Mouse (Mus musculus): ENCODE data around the gene Med13l.
"Not testable (repeated sequence)": the region's sequence is repeated elsewhere in the genome, so short reads cannot be mapped to it uniquely, and the experiment has no call there.

Gene Med13l

DNA sequence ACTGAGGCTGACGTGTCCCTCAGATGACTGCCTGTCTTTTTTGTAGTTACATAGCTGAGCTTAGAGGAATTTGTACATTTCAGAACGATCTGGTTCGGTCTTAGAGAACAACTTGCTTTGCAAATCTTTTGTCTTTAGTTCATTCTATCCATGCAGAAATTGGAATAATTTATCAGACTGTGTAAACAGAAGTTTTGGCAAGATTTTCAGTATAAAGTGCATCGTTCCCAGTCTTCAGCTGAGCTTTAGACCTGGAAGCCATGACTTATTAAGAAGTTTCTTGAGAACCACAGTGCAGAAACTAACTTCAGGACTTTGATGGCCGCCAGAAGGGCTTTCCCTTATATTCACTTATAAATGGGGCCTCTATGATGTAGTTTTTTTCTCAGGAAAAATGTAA is 67.2 kb downstream of the Med13l start:
- DNase-seq (ENCODE audit: low read depth, low spot score), result no peak

DNA sequence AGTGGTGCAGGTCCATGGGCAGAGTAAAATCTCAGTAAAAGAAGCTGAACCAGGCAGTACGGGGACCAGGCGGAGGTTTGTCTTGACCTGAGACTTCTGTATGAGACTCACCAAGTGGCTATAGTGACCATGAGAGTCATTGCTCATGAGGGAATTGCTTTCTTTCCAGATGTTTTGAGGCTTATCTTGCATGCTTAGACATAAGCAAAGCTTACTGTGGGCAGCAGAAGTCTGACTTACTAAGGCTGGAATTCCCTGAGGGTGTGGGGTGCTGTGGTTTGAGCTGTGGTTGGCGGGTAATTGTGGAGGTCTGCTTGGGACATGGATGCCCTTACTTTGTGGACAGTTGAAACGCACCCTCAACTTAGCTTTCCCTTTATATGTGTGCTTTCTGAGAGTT is 67.7 kb downstream of the Med13l start:
- no peak for DNase-seq (ENCODE audit: low read depth, low spot score)

- DNase-seq (ENCODE audit: low read depth, low spot score), result no peak
These were observed 71.9 kb downstream of the Med13l start for GRCm38 (mm10) chr5:118632346-118632745.

DNA sequence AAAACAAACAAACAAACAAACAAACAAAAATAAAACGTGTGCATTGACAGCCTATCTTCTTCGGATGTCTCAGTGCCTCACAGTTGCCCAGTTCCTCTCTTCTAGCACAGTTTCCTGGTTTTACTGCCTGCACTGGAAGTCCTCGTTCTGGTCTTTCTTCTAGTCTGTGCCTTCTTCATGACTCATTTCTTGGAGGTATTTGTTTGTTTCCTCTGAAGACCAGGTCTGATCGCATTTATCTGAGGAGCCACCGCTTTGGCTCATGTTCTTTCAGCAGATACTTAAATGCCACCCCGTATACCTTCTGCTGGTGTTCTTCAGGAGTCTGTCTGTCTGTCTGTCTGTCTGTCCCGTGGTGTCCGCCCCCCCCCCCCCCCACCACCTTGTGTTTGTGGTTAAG is 72.6 kb downstream of the Med13l start:
- no peak for DNase-seq (ENCODE audit: low read depth, low spot score)

DNA sequence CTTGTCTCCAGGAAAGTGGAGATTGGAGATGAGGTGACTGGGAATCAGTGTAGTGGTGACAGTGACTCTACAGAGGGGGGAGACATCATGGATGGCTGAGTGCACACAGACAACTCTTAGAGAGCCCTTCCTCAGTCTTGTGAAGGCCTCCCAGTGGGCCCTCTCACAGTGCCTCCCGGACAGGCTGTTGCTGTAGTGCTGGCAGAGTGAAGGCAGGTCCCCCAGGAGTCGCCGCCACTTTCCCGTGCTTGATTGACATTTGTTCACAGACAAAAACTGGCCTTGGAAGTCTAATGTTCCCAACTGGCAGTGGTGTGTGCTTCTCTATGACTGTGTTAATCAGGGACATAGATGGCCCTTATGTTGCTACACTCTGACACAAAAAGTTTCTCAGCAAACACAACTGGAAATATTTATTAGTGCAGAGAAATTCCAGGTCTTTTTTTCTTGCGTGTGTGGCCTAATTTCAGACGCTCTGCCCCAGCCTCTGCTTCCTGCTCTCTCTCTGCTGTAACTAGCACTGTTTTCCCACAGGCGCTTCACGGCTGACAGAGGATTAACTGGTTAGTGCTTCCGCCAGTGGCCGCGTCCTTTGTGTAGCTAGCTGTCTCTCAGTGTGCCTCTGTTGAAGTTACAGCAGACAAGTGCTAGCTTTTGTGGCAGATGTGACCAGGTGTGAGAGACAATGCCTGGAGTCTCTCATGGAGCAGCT is 75.2 kb downstream of the Med13l start:
- no peak for DNase-seq (ENCODE audit: low read depth, low spot score)

GRCm38 (mm10) chr5:118636399-118637369 is 76.2 kb downstream of the Med13l start:
- DNase-seq (ENCODE audit: low read depth, low spot score), result no peak

DNA sequence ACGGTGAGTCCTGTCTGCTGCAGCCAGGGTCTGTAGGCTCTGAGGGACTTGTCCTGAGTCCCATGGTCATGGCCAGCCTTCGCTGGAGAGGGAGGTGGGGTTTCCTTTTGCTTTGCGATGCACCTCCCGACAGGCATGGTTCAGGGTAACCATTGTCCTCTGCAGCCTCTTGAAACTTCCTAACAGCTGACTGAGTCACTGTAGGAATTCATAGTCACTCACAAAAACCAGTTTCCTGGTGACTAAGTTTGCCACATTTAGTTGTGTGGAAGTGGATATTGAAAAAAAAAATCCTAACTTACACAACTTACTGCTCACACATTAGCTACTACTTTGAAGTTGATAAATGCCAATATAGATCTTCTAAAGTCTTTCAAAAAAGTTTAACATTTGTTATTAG is 77.5 kb downstream of the Med13l start:
- DNase-seq (ENCODE audit: low read depth, low spot score), result no peak

DNA sequence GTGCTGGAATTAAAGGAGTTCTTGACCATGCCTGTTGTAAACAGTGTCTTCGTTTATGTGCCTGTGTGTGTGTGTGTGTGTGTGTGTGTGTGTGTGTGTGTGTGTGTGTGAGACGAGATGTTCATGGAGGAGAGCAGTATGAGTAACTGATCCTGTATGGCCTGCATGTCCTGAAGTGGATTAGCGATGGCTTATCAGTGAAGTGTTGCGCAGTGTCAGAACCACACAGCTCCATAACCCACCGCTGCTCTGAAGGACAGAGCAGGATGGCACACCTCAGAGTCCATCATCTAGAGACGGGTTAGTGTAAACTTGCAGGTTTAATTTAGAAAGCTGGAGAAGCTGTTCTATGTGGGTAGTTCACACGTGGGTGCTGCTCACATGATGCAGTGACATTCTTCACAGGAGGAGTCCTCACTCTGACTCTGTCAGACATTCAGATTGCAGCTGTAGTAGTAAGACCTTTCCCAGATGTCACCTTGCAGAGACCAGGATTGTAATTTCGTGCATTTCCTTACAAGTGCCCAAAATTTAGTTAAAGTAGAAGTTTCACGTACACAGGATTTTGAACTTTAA is 78.1 kb downstream of the Med13l start:
- DNase-seq (ENCODE audit: low read depth, low spot score), result no peak

DNA sequence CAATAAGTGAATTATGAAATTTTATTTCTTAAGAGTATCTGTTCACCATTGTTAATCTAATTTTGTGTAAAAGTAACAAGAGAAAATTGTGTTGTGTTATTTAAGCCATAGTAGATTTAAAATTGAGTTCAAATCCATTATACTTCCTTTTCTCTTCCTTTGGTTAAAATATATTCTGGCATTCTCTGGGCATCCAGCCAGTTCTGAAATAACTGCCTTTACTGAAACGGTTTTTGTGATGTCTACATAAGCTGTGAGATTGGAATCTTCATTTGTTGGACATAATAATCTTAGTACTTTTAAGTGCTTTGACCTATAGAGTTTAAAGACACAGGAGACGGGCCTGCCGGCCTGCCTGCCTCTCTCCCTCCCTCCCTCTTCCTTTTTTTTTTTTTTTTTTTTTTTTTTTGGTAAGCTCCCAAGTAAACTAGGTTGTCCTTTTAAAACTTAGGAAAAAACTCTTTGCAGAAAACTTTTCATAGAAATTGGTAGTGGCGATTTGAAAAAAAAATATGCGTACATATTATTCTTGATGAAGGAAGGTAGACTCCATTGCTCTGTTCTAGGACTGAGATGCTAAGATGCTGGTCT is 78.7 kb downstream of the Med13l start:
- DNase-seq (ENCODE audit: low read depth, low spot score), result no peak

- DNase-seq (ENCODE audit: low read depth, low spot score), result no peak
These were observed 83.6 kb downstream of the Med13l start for GRCm38 (mm10) chr5:118644041-118644440.

GRCm38 (mm10) chr5:118644511-118644910 is 84.0 kb downstream of the Med13l start:
- DNase-seq (ENCODE audit: low read depth, low spot score), result no peak

- no peak for DNase-seq (ENCODE audit: low read depth, low spot score)
These were observed 84.8 kb downstream of the Med13l start for GRCm38 (mm10) chr5:118645196-118645805.

GRCm38 (mm10) chr5:118646897-118647296 is 86.4 kb downstream of the Med13l start:
- DNase-seq (ENCODE audit: low read depth, low spot score), result no peak

GRCm38 (mm10) chr5:118647384-118647783 is 86.9 kb downstream of the Med13l start:
- DNase-seq (ENCODE audit: low read depth, low spot score), result no peak

DNA sequence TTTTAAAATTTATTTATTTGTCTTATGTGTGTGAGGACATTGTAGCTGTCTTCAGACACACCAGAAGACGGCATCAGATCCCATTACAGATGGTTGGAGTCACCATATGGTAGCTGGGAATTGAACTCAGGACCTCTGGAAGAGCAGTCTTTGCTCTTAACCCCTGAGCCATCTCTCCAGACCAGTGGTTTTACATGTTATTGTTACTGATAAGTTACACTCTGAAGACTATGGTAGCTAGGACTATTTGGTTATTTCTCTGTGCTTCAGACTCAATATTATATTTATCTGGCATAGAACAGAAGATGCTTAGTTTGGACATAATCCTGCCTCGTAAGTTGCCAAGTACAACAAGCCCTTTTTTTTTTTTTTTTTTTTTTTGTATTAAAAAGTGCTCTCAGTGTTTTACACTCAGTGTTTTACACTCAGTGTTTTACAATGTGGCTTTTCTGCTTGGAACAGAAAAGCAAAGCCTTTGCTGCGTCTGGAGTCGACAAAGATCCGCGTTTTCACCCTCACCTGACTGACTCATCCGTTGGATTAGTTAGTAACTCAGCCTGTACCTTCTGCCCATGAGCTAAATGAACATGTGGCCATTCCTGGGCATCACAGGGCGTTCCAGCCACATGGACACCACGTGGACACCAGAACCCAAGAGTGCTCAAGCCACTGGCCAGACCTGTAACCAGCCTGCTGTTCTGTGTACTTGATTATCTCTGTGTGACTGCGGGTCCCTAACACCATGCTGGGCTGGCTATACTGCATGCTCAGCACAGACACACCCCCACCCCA is 88.9 kb downstream of the Med13l start:
- no peak for DNase-seq (ENCODE audit: low read depth, low spot score)

DNA sequence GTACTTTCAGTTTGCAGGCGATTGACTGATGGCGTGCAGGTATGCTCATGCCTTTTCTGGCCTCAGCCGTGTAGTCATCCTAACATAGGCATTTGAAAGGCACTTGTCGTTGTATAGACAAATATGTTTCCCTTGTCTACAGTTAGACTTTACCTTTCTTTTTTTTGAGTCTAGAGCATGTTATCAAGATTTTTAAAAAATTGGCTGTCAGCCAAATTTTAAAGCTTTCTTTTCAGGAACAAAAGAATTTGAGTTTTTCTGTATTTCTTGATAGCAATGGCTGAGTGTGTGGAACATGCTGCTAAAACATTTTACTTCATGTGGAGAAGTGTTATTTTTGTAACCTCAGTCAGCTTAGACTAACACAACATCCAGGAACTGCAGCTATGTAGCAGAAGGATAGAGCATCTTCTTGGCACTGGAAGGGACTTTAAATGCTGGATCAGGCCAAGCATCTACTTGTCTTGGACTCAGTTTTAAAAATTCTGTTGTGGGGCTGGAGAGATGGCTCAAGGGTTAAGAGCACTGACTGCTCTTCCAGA is 89.6 kb downstream of the Med13l start:
- DNase-seq (ENCODE audit: low read depth, low spot score), result no peak

DNA sequence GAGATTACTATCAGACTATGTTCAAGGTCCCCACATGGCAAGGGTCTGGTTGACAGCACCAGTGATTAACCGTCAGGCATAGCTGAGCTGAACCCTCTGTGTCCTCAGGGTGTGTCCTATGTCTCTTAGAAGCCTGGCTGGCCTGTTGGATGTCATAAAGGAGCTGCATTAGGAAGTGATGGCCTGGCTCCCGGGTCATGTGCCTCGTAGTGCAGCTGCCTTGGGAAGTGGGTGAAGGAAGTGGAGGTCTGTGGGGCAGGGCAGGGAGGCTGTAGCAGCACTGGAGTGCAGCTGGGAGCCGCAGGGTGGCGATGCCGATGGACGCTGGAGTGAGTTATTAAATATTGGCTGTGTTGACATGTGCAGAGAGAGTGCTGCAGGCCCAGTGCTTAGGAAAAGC is 90.3 kb downstream of the Med13l start:
- no peak for DNase-seq (ENCODE audit: low read depth, low spot score)

DNA sequence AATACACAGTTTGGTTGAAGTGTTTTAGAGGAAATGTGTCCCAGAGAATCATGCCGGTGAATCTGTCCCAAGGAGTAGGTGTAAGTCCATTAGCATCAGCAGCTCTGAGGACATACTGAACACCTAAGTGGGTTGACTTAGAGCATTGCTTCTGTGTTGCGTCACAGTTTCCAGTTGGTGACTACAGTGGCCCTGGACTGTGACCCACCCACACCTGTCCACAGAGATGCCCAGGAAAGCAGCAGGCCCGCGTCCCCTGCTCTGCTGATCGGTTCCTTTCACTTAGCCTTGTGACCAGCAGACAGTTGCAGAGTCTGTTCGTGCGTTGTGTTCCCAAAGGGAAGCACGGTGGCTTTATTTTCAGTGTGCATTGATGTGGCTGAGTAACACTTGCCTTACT is 92.1 kb downstream of the Med13l start:
- no peak for DNase-seq (ENCODE audit: low read depth, low spot score)

DNA sequence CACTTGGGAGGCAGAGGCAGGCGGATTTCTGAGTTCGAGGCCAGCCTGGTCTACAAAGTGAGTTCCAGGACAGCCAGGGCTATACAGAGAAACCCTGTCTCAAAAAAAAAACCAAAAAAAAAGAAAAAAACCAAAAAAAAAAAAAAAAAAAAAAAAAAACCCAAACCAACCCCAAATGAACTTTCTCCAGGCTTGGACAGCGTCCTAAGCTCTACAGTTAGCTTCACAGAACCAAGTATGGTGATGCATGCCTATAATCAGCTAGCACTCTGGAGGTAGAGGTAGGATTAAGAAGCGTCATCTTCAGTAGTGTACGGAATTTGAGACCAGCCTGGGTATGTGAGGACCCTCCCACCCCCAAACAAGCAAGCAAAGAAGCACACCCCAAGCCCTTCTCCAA is 92.6 kb downstream of the Med13l start:
- not testable (repeated sequence) for DNase-seq (ENCODE audit: low read depth, low spot score)

GRCm38 (mm10) chr5:118654599-118654998 is 94.1 kb downstream of the Med13l start:
- DNase-seq (ENCODE audit: low read depth, low spot score), result no peak

- DNase-seq (ENCODE audit: low read depth, low spot score), result no peak
These were observed 94.5 kb downstream of the Med13l start for GRCm38 (mm10) chr5:118655025-118655424.

Measured in embryo, embryonic 11.5 days (tissue).